ENCODE assay signal across 8 mouse cellular contexts in the genomic region with DNA sequence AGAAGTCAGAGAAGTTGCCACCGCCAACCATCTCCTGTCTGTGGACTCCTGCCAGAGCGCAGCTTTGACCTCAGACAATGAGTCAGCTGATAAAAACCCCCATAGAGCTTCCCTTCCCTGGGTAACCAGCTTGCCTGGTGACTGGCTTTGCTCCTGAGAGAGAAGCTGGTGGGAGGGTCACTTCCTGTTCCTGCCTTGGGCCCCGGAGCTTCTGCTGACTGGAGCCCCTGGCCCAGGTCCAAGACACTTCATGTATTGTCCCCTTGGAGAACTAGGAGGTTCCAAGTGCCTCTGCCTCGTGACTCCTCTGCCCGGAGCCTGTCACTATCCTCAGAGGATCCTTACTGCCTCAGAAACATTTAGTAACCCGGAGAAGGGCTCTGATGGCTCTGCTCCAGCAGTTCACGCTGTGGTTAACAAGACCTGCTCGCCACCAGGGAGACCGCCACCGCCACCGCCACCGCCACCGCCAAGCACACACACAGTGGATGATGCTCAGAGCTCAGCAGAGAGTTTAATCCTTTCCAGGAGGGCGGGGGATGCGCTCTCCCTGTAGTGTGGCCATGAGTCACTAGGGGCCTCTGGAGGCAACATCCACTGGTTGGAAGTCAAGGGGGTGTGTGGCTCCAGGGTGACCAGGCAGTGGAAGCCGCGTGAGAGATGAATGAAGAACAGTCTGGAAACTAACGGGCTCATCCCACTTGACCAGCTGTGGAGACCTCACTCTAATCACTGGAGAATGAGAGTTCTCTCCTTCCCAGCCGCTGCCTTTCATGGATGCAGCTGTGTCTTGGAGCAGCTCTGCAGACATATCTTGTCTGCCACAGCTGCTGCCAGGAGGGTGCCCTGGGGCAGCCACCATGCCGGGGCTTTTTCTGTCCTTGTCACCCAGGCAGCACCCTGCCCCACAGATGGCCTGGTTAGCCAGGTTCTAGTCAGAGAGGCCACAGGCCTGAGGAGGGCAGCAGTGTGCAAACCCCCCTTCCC. TPM values are rescaled to one million over a fixed set of nuclear protein-coding genes. Genes with fewer than 3 reads are reported as not detected.
DNase-seq lines count a peak whose midpoint lies in the region; ATAC-seq and TF ChIP-seq lines count a peak whose summit lies in the region.

No protein-coding gene starts in this region.

- H3K27me3 ChIP-seq in embryonic facial prominence, embryonic 13.5 days: no peaks in the 10 kb centered on the region
- H3K27me3 ChIP-seq in kidney, adult 2 months (replicated peaks; ENCODE audit: control insufficient read depth, insufficient read depth, low read length): no peaks in the 10 kb centered on the region
- no peaks in the 10 kb centered on the region for H3K27me3 ChIP-seq in liver, embryonic 12.5 days (replicated peaks)
- H3K27me3 ChIP-seq in stomach, embryonic 15.5 days (replicated peaks): no peaks in the 10 kb centered on the region

- peak overlapping the region; percentile 49; the same call in 1 of the 2 replicates for H3K9ac ChIP-seq in embryonic facial prominence, embryonic 13.5 days
- H3K9ac ChIP-seq in liver, embryonic 12.5 days: no peak overlapping the region
- H3K9ac ChIP-seq in stomach, embryonic 15.5 days: no peak overlapping the region

- ATAC-seq in activated CD4-positive, CD25-positive, alpha-beta regulatory T cell, adult 4 months: peak; percentile 19
- no peak for ATAC-seq in embryonic facial prominence, embryonic 13.5 days (ENCODE audit: insufficient number of reproducible peaks, insufficient read depth, low FRiP score, low TSS enrichment, low read depth)
- peak; percentile 21 for ATAC-seq in liver, embryonic 12.5 days
- peak; percentile 78 for ATAC-seq in monocyte, adult 5-6 weeks (replicated peaks; ENCODE audit: insufficient number of reproducible peaks, low FRiP score, low TSS enrichment, poor library complexity, severe bottlenecking)
- peak; percentile 33; the same call in 1 of the 2 replicates for ATAC-seq in stomach, embryonic 15.5 days (ENCODE audit: insufficient read depth, low FRiP score, low read depth)

- peak overlapping the region; percentile 86 for H3K27ac ChIP-seq in embryonic facial prominence, embryonic 13.5 days
- H3K27ac ChIP-seq in kidney, adult 2 months (ENCODE audit: insufficient read depth, low read depth, low read length): peak overlapping the region; percentile 32
- H3K27ac ChIP-seq in liver, embryonic 12.5 days: peak overlapping the region; percentile 68
- H3K27ac ChIP-seq in stomach, embryonic 15.5 days: peak overlapping the region; percentile 78

- peaks cover 78% of the 10 kb centered on the region for H3K4me1 ChIP-seq in embryonic facial prominence, embryonic 13.5 days
- H3K4me1 ChIP-seq in kidney, adult 2 months (ENCODE audit: control insufficient read depth, insufficient read depth, low read length): 0 out of 2 replicates have a peak, but pooled peaks cover 8% of the 10 kb centered on the region
- peaks cover 71% of the 10 kb centered on the region for H3K4me1 ChIP-seq in liver, embryonic 12.5 days
- peaks cover 45% of the 10 kb centered on the region for H3K4me1 ChIP-seq in stomach, embryonic 15.5 days

- no peak overlapping the region for H3K4me3 ChIP-seq in embryonic facial prominence, embryonic 13.5 days
- H3K4me3 ChIP-seq in kidney, adult 2 months (ENCODE audit: insufficient read depth, low read depth, low read length): no peak overlapping the region
- no peak overlapping the region for H3K4me3 ChIP-seq in liver, embryonic 12.5 days
- no peak overlapping the region for H3K4me3 ChIP-seq in stomach, embryonic 15.5 days (replicated peaks)

- peak; percentile 99 for DNase-seq in 416B (ENCODE audit: low read depth)
- peak; percentile 93 for DNase-seq in heart, adult 8-10 months (ENCODE audit: low spot score)
- peak; percentile 96 for DNase-seq in kidney, adult 2 months

- no peak for TF ChIP-seq POLR2A in kidney, adult 2 months (IDR thresholded peaks at IDR 0.05; ENCODE audit: low read depth, low read length)

- TF ChIP-seq CTCF in kidney, adult 2 months (conservative IDR thresholded peaks at IDR 0.05; ENCODE audit: insufficient read depth, insufficient read length, low read depth, low read length): no peak

- H3K4me2 ChIP-seq in embryonic facial prominence, embryonic 13.5 days: peak overlapping the region; percentile 37
- no peak overlapping the region for H3K4me2 ChIP-seq in liver, embryonic 12.5 days
- peak overlapping the region; percentile 26; the same call in 1 of the 2 replicates for H3K4me2 ChIP-seq in stomach, embryonic 15.5 days

- H3K9me3 ChIP-seq in embryonic facial prominence, embryonic 13.5 days: no peaks in the 10 kb centered on the region
- H3K9me3 ChIP-seq in liver, embryonic 12.5 days (replicated peaks): no peaks in the 10 kb centered on the region
- H3K9me3 ChIP-seq in stomach, embryonic 15.5 days: no peaks in the 10 kb centered on the region

- 10% methylated on average over 20 of the region's 20 CpGs for WGBS in embryonic facial prominence, embryonic 13.5 days
- WGBS in kidney, adult 2 months: 33% methylated on average over 20 of the region's 20 CpGs
- 63% methylated on average over 20 of the region's 20 CpGs for WGBS in liver, embryonic 12.5 days (ENCODE audit: insufficient replicate concordance)
- WGBS in stomach, embryonic 15.5 days: 32% methylated on average over 20 of the region's 20 CpGs

- H3K36me3 ChIP-seq in embryonic facial prominence, embryonic 13.5 days: peaks cover 42% of the 10 kb centered on the region
- no peaks in the 10 kb centered on the region for H3K36me3 ChIP-seq in kidney, adult 2 months (ENCODE audit: control insufficient read depth, insufficient read depth, low read length)
- peaks cover 99% of the 10 kb centered on the region for H3K36me3 ChIP-seq in liver, embryonic 12.5 days
- H3K36me3 ChIP-seq in stomach, embryonic 15.5 days: peaks cover 28% of the 10 kb centered on the region

RNA-seq across cellular contexts. Expression of a gene that starts 25.0 kb away (rescaled TPM):
- 10 to 100 TPM; 19.3 to 30.4 TPM for polyA plus RNA-seq in activated CD4-positive, CD25-positive, alpha-beta regulatory T cell, adult 4 months (2017; shearing (Covaris generic))
- polyA plus RNA-seq in embryonic facial prominence, embryonic 13.5 days (2015; fragmentation: Nextera tagmentation; extraction: Ambion mirVana): 98.6 and 111 TPM in 2 replicates
- 1 to 10 TPM in 3 of 4 experiments, under 1 TPM in 1; 0.98 to 1.7 (median 1.7) TPM for total RNA-seq in heart, adult 8-10 months (2022)
- 6.4 and 6.9 TPM in 2 replicates for polyA plus RNA-seq in kidney, adult 2 months (2012; rRNA removed)
- 77.5 and 81.2 TPM in 2 replicates for polyA plus RNA-seq in liver, embryonic 12.5 days (2016; fragmentation: Nextera tagmentation; extraction: Ambion mirVana)
- 1.1 to 3.2 TPM (median 1.3 TPM) in 3 replicates for total RNA-seq in monocyte, adult 5-6 weeks (2017)
- polyA plus RNA-seq in stomach, embryonic 15.5 days (2015; fragmentation: Nextera tagmentation; extraction: Ambion mirVana): 88.1 and 94.7 TPM in 2 replicates

Comparison
In these comparisons a context has a peak if more than half of its experiments do, and no peak if none do; other contexts are left out.
1. H3K27ac ChIP-seq: peak in every context shown above with its lines; median percentile 86 in embryonic facial prominence, embryonic 13.5 days; 78 in stomach, embryonic 15.5 days; 68 in liver, embryonic 12.5 days; 32 in kidney, adult 2 months.